Mouse (Mus musculus) forebrain, embryonic 11.5 days (tissue): ENCODE measurements around the gene Cftr. TPM values are rescaled to one million over a fixed set of nuclear protein-coding genes. Genes with fewer than 3 reads are reported as not detected.

Experiments
- ATAC-seq: fragments of 200-750 bp; cut with Nextera tagmentation; replicated peaks from 2 replicates; pipeline ENCODE4 v1.8.0; 2017; ENCODE audit warnings: moderate TSS enrichment; ENCODE audit not compliant: low FRiP score
- DNase-seq: peaks from one replicate; pipeline ENCODE4 v3.0.0-alpha.2; 2017; ENCODE audit warnings: low spot score
- H3K27ac ChIP-seq: fragments of 300-500 bp; sonication (generic); 2 replicates; pipeline ENCODE4 v1.5.1; 2014; ENCODE audit warnings: low read depth, low read length
- H3K27me3 ChIP-seq: fragments of 300-500 bp; sonication (generic); 2 replicates; pipeline ENCODE4 v1.6.1; 2014; ENCODE audit warnings: mild to moderate bottlenecking, low read length, mixed read lengths; ENCODE audit not compliant: control insufficient read depth, insufficient read depth
- H3K36me3 ChIP-seq: fragments of 300-500 bp; sonication (generic); 2 replicates; pipeline ENCODE4 v1.6.1; 2014; ENCODE audit warnings: mild to moderate bottlenecking, low read length, moderate library complexity, mixed read lengths; ENCODE audit not compliant: control insufficient read depth, insufficient read depth
- H3K4me1 ChIP-seq: fragments of 300-500 bp; sonication (generic); replicated peaks from 2 replicates; pipeline ENCODE4 v1.6.1; 2014; ENCODE audit warnings: low read length, mixed read lengths; ENCODE audit not compliant: control insufficient read depth, insufficient read depth
- H3K4me2 ChIP-seq: fragments of 300-500 bp; sonication (generic); 2 replicates; pipeline ENCODE4 v1.6.1; 2014; ENCODE audit warnings: low read depth, mild to moderate bottlenecking, low read length, moderate library complexity, mixed read lengths; ENCODE audit not compliant: severe bottlenecking
- H3K4me3 ChIP-seq: fragments of 300-500 bp; sonication (generic); 2 replicates; pipeline ENCODE4 v1.5.1; 2014; ENCODE audit warnings: low read depth, low read length
- H3K9ac ChIP-seq: fragments of 300-500 bp; sonication (generic); 2 replicates; pipeline ENCODE4 v1.6.1; 2014; ENCODE audit warnings: low read length
- H3K9me3 ChIP-seq: fragments of 300-500 bp; sonication (generic); 2 replicates; pipeline ENCODE4 v1.6.1; 2016; ENCODE audit warnings: low read length, mixed read lengths; ENCODE audit not compliant: control insufficient read depth
- WGBS: fragments of 180-500 bp; shearing (Covaris S2); extraction: QIAGEN DNeasy Blood & Tissue Kit; methylation state at CpG from one replicate; pipeline ENCODE4 v1.1.7; 2014; 5-methylcytosine and 5-hydroxymethylcytosine counted together
- polyA plus RNA-seq: library from polyadenylated mRNA; unstranded; fragments of >200 nt; fragmentation: Nextera tagmentation; extraction: Ambion mirVana; gene quantifications from 2 replicates; pipeline ENCODE4 v1.2.1, GENCODE M21; 2014

The Cftr gene
- polyA plus RNA-seq, 1 experiment from 2014 or later: not detected

GRCm38 (mm10) chr6:18338307-18338706 is 167.8 kb downstream of the Cftr start:
- Histone ChIP-seq H3K4me2 (no peak overlapping the region), H3K4me3 (no peak overlapping the region)
- ATAC-seq: no peak

DNA sequence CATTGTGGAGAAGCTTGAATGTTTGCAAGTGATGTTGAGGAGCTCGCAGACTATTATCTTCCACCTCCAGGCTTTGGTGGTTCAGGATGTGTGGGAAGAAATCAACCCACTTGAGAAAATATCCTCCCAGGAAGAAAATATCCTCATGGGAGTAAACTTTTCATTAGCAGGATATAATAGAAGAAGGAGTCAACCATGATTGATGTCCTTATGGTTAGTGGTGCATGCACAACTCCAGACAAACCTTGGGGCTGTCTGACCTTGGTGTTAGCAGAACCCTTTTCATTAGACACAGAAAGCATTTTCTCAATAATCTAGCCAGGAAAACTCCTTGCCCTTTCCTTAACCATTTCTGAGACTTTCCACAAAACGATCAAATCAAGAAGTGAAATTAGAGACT is 173.8 kb downstream of the Cftr start:
- H3K4me3 ChIP-seq: no peak overlapping the region
- H3K4me2 ChIP-seq: no peak overlapping the region
- no peak overlapping the region for H3K9ac ChIP-seq
- no peaks in the 10 kb centered on the region for H3K9me3 ChIP-seq
- H3K36me3 ChIP-seq: no peaks in the 10 kb centered on the region
- 96% methylated on average over 2 of the region's 2 CpGs for WGBS
- ATAC-seq (no peak), DNase-seq (no peak)
- H3K27ac ChIP-seq: no peak overlapping the region
- H3K4me1 ChIP-seq: no peaks in the 10 kb centered on the region
- no peaks in the 10 kb centered on the region for H3K27me3 ChIP-seq

More at GRCm38 (mm10) chr6:18338307-18338706, 167.8 kb downstream of the Cftr start:
- DNase-seq: no peak
- Histone ChIP-seq H3K27me3 (no peaks in the 10 kb centered on the region), H3K4me1 (no peaks in the 10 kb centered on the region), H3K36me3 (no peaks in the 10 kb centered on the region), H3K9me3 (no peaks in the 10 kb centered on the region), H3K27ac (no peak overlapping the region), H3K9ac (no peak overlapping the region)

DNA sequence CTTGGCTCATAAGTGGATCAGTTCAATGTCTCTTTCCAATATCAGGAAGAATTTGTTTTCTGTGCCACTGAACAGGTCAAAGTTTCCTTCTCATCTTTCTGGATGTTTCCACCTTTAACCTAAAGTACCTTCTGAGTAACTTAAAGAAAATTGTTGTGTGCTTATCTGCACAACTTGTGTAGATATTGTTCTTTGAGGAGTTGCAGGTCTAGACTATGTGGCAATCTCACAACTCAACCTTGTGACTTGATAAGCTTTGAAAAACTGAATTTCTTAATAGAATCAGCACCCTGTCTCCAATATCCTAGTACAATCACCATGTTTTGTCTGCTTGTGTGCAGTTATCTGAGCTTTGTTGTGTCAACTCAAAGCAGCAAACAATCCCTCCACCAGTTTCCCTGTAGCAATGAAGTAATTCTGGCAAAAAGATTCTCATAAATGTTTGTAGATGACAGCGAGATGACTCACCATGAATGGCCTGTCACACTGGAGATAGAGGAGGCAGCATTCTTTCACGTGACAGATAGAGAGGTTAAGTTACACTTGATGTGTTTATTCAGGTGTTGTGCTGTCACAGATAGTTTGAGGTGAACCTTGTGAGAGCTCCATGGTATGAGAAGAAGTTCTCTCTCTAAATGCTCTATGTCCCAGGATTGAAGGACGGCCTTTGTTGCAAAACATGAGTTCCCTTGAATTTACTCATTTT is 178.8 kb downstream of the Cftr start:
- no peaks in the 10 kb centered on the region for H3K36me3 ChIP-seq
- H3K9me3 ChIP-seq: no peaks in the 10 kb centered on the region
- H3K27ac ChIP-seq: no peak overlapping the region
- ATAC-seq: no peak
- H3K4me2 ChIP-seq: no peak overlapping the region
- H3K27me3 ChIP-seq: no peaks in the 10 kb centered on the region
- no peak overlapping the region for H3K9ac ChIP-seq
- no peak overlapping the region for H3K4me3 ChIP-seq
- DNase-seq: no peak
- 70% methylated on average over 3 of the region's 3 CpGs for WGBS
- H3K4me1 ChIP-seq: 0 out of 2 replicates have a peak, but pooled peaks cover 2% of the 10 kb centered on the region

DNA sequence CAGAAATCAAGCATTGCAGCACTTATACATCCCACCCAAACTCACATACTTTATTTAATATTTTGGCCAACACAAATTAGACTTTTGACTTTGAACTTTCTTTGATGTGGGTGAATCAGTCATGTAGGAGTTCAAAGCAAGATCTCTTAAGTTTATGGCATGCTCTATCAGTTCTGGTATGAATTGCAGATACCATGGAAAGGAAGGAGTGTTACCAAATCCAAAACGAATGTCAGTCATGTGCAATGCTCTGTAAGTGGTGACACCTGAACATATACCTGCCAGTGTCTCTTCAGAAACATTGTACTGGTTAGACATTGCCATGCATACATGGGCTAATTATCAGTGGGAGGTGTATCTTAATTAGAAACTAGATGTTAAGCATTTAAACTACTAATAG is 189.7 kb downstream of the Cftr start:
- H3K4me1 ChIP-seq: no peaks in the 10 kb centered on the region
- no peak overlapping the region for H3K27ac ChIP-seq
- DNase-seq: no peak
- H3K9me3 ChIP-seq: no peaks in the 10 kb centered on the region
- H3K36me3 ChIP-seq: no peaks in the 10 kb centered on the region
- H3K27me3 ChIP-seq: no peaks in the 10 kb centered on the region
- H3K4me3 ChIP-seq: no peak overlapping the region
- no peak for ATAC-seq
- H3K9ac ChIP-seq: no peak overlapping the region
- no peak overlapping the region for H3K4me2 ChIP-seq
- WGBS: 72% methylated on average over 1 of the region's 1 CpGs

- no peak for ATAC-seq
- Histone ChIP-seq H3K36me3 (no peaks in the 10 kb centered on the region), H3K9me3 (no peaks in the 10 kb centered on the region), H3K27ac (no peak overlapping the region), H3K4me3 (no peak overlapping the region), H3K27me3 (no peaks in the 10 kb centered on the region), H3K9ac (no peak overlapping the region), H3K4me1 (no peaks in the 10 kb centered on the region), H3K4me2 (no peak overlapping the region)
- DNase-seq: no peak
These were observed 190.5 kb downstream of the Cftr start for GRCm38 (mm10) chr6:18360955-18361354.

DNA sequence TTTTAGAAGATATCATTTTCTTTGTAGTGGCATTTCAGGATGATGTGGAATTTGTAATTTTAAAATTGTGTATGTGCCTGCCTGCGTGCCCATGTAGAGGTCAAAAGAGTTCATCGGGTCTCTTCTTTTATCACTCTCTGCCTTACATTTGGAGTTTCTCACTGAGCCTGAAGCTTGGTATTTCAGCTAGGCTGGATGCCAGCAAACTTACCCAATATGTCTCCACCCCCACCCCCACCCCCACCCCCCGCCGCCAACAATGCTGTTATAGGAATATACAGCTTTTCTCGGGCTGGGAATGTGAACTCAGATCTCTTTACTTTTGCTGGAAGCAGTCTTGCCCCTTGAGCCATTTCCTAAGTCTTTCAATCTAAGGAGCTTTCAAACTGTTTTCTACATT is 191.7 kb downstream of the Cftr start:
- DNase-seq: no peak
- H3K27me3 ChIP-seq: no peaks in the 10 kb centered on the region
- no peaks in the 10 kb centered on the region for H3K36me3 ChIP-seq
- no peak overlapping the region for H3K4me3 ChIP-seq
- no peaks in the 10 kb centered on the region for H3K9me3 ChIP-seq
- 89% methylated on average over 5 of the region's 5 CpGs for WGBS
- no peak overlapping the region for H3K9ac ChIP-seq
- no peak overlapping the region for H3K27ac ChIP-seq
- no peaks in the 10 kb centered on the region for H3K4me1 ChIP-seq
- no peak overlapping the region for H3K4me2 ChIP-seq
- ATAC-seq: no peak

- Histone ChIP-seq H3K36me3 (no peaks in the 10 kb centered on the region), H3K4me3 (no peak overlapping the region), H3K9me3 (no peaks in the 10 kb centered on the region), H3K4me1 (no peaks in the 10 kb centered on the region), H3K27ac (no peak overlapping the region), H3K4me2 (no peak overlapping the region), H3K9ac (no peak overlapping the region), H3K27me3 (no peaks in the 10 kb centered on the region)
- DNase-seq (no peak), ATAC-seq (no peak)
- WGBS: 51% methylated on average over 3 of the region's 3 CpGs
These were observed 198.6 kb downstream of the Cftr start for GRCm38 (mm10) chr6:18369054-18369453.

DNA sequence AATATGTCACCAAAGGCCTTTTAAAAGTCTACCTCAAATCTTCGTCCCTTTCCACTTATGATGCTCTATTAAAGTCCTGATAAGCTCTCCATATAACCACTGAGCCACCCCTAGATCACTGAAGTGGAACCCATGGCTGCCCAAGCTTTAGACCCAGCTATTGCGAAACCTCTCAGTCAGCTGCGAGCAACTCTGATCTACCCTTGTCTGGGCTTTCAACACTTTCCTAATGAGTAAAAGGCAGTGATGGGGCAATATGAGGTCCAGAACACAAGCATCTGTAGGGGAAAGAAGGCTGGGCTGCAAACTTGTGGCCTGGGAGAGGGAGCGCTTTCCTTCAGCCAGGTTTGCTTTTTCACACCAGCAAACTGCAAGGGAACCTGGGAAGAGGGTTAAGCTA is 199.2 kb downstream of the Cftr start:
- Histone ChIP-seq H3K27ac (no peak overlapping the region), H3K36me3 (no peaks in the 10 kb centered on the region), H3K27me3 (no peaks in the 10 kb centered on the region), H3K4me2 (no peak overlapping the region), H3K4me3 (no peak overlapping the region), H3K9me3 (no peaks in the 10 kb centered on the region), H3K4me1 (no peaks in the 10 kb centered on the region), H3K9ac (no peak overlapping the region)
- DNase-seq: no peak
- ATAC-seq: no peak
- WGBS: 87% methylated on average over 4 of the region's 4 CpGs
